Mouse (Mus musculus): Measurements from ENCODE around the gene Zc3h14. TPM values are rescaled to one million over a fixed set of nuclear protein-coding genes. Genes with fewer than 3 reads are reported as not detected.

Gene Zc3h14
- total RNA-seq, 2 experiments from 2014 or later: 39.4 to 53.4 TPM

- no peak for ATAC-seq (replicated peaks; ENCODE audit: low FRiP score, poor library complexity, severe bottlenecking)
Measured at GRCm38 (mm10) chr12:98736951-98737800, 9.6 kb upstream of the Zc3h14 start, which contains the start of gene Ptpn21. Gene Ptpn21, minus strand, starts transcription at chr12:98737405.

GRCm38 (mm10) chr12:98737801-98738350, 8.9 kb upstream of the Zc3h14 start:
- no peak for ATAC-seq (replicated peaks; ENCODE audit: low FRiP score, poor library complexity, severe bottlenecking)

GRCm38 (mm10) chr12:98741011-98741501, 5.7 kb upstream of the Zc3h14 start:
- ATAC-seq (replicated peaks; ENCODE audit: low FRiP score, poor library complexity, severe bottlenecking): no peak

GRCm38 (mm10) chr12:98745626-98746025, 1.1 kb upstream of the Zc3h14 start:
- no peak for ATAC-seq (replicated peaks; ENCODE audit: low FRiP score, poor library complexity, severe bottlenecking)

- ATAC-seq (replicated peaks; ENCODE audit: low FRiP score, poor library complexity, severe bottlenecking): peak; percentile 79
Measured at GRCm38 (mm10) chr12:98746131-98746530, 633 bp upstream of the Zc3h14 start.

- peak; percentile 12; the same call in 1 of the 2 replicates for ATAC-seq (replicated peaks; ENCODE audit: low FRiP score, poor library complexity, severe bottlenecking)
Measured at GRCm38 (mm10) chr12:98747380-98747753, 603 bp downstream of the Zc3h14 start.

GRCm38 (mm10) chr12:98757636-98758035, 10.9 kb downstream of the Zc3h14 start:
- no peak for ATAC-seq (replicated peaks; ENCODE audit: low FRiP score, poor library complexity, severe bottlenecking)

GRCm38 (mm10) chr12:98759700-98760099, 12.9 kb downstream of the Zc3h14 start:
- ATAC-seq (replicated peaks; ENCODE audit: low FRiP score, poor library complexity, severe bottlenecking): no peak

GRCm38 (mm10) chr12:98766241-98766640, 19.5 kb downstream of the Zc3h14 start:
- ATAC-seq (replicated peaks; ENCODE audit: low FRiP score, poor library complexity, severe bottlenecking): no peak

- no peak for ATAC-seq (replicated peaks; ENCODE audit: low FRiP score, poor library complexity, severe bottlenecking)
Measured at GRCm38 (mm10) chr12:98777509-98777908, 30.7 kb downstream of the Zc3h14 start.

- no peak for ATAC-seq (replicated peaks; ENCODE audit: low FRiP score, poor library complexity, severe bottlenecking)
Measured at GRCm38 (mm10) chr12:98779148-98779547, 32.4 kb downstream of the Zc3h14 start.

- ATAC-seq (replicated peaks; ENCODE audit: low FRiP score, poor library complexity, severe bottlenecking): no peak
Measured at GRCm38 (mm10) chr12:98784251-98784650, 37.5 kb downstream of the Zc3h14 start.

- ATAC-seq (replicated peaks; ENCODE audit: low FRiP score, poor library complexity, severe bottlenecking): no peak
Measured at GRCm38 (mm10) chr12:98795731-98796318, 49.1 kb downstream of the Zc3h14 start.

- ATAC-seq (replicated peaks; ENCODE audit: low FRiP score, poor library complexity, severe bottlenecking): no peak
Measured at GRCm38 (mm10) chr12:98800334-98800733, 53.6 kb downstream of the Zc3h14 start.

GRCm38 (mm10) chr12:98802245-98802644, 55.5 kb downstream of the Zc3h14 start:
- ATAC-seq (replicated peaks; ENCODE audit: low FRiP score, poor library complexity, severe bottlenecking): no peak

- no peak for ATAC-seq (replicated peaks; ENCODE audit: low FRiP score, poor library complexity, severe bottlenecking)
Measured at GRCm38 (mm10) chr12:98804078-98804748, 57.4 kb downstream of the Zc3h14 start.

GRCm38 (mm10) chr12:98820781-98821180, 74.0 kb downstream of the Zc3h14 start:
- no peak for ATAC-seq (replicated peaks; ENCODE audit: low FRiP score, poor library complexity, severe bottlenecking)

- no peak for ATAC-seq (replicated peaks; ENCODE audit: low FRiP score, poor library complexity, severe bottlenecking)
Measured at GRCm38 (mm10) chr12:98831122-98831521, 84.4 kb downstream of the Zc3h14 start.

GRCm38 (mm10) chr12:98832929-98833598, 86.3 kb downstream of the Zc3h14 start:
- no peak for ATAC-seq (replicated peaks; ENCODE audit: low FRiP score, poor library complexity, severe bottlenecking)

- ATAC-seq (replicated peaks; ENCODE audit: low FRiP score, poor library complexity, severe bottlenecking): no peak
Measured at GRCm38 (mm10) chr12:98833901-98834300, 87.1 kb downstream of the Zc3h14 start.
